Mouse (Mus musculus): Measurements from ENCODE around the gene Prorsd1.

DNA sequence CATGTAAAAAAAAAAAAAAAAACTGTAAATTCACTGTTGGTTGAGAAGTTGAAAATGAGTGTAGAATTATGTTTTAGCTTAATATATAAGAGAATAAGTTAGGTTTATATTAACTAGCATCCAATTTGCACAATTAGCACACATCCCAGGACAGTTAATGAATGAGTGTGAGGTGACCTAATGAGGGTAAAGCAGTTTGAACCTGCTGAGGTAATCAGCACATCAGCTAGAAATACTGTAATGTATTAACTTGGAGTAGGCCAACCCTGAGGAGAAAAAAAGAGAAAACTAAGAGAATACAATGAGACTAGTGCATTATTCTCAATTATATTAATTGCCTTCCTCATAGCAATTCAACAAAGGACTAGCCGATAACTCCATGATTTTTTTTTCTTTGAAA lies 5.4 kb downstream of the Prorsd1 start:
- no peak for TF ChIP-seq POLR2A (IDR thresholded peaks at IDR 0.05; ENCODE audit: extremely low read depth, insufficient read depth, low read length)
- TF ChIP-seq CTCF (IDR thresholded peaks at IDR 0.05; ENCODE audit: extremely low read depth, insufficient read depth, low read length) = no peak

Data from cortical plate, adult 2 months (tissue).